Mouse (Mus musculus): ENCODE measurements at regions not wholly inside any gene's neighbourhood (a gene's known extent, or its start where the extent isn't known, plus 50 kb on each side); places are given as distances from the start of the nearest gene placed in this dataset.

DNA sequence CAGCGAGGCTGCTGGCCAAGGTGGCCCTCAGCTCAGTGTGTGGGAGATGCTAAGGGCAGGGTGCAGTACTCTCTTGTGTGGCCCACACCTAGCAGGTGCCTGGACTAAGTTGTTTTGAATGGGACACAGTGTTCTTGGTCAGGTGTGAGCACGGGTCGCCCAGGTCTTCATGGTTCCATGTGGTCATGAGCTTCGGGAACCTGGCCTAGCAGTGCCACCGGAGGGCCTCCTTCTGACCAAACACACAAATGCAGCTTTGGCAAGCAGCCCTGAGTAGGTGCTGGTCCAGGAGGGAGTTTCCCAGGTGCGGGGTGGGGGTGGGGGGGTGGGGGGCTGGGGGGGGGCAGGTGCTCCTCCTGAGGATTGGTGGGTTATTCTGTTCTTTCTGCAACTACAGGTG is 127.6 kb downstream of the Gadd45g start:
- no peak overlapping the region for H3ac ChIP-seq (ENCODE audit: control insufficient read depth, insufficient read length, low read depth)
- H3K36me3 ChIP-seq (ENCODE audit: control insufficient read depth, insufficient read depth): no peaks in the 10 kb centered on the region
- no peaks in the 10 kb centered on the region for H3K27me3 ChIP-seq (ENCODE audit: control insufficient read depth, insufficient read depth, insufficient read length)
- H3K4me3 ChIP-seq (ENCODE audit: insufficient read depth, poor library complexity, severe bottlenecking): no peak overlapping the region
- peaks cover 22% of the 10 kb centered on the region for H3K79me2 ChIP-seq (ENCODE audit: control insufficient read depth, insufficient read depth)
- TF ChIP-seq CEBPB (IDR thresholded peaks at IDR 0.05; ENCODE audit: low read depth) (no peak), USF1 (IDR thresholded peaks at IDR 0.05; ENCODE audit: low read depth) (no peak), MAX (IDR thresholded peaks at IDR 0.05) (no peak), CTCF (IDR thresholded peaks at IDR 0.05; ENCODE audit: control insufficient read depth, insufficient read depth, insufficient read length) (no peak), FOSL1 (IDR thresholded peaks at IDR 0.05; ENCODE audit: insufficient read depth, low read length, poor library complexity, severe bottlenecking) (no peak), MYOD1 (IDR thresholded peaks at IDR 0.05; ENCODE audit: control insufficient read depth, insufficient read length, low read depth) (no peak), MYOG (IDR thresholded peaks at IDR 0.05; ENCODE audit: control insufficient read depth, extremely low read depth, insufficient read length) (no peak)
- peaks cover 1% of the 10 kb centered on the region for H3K79me3 ChIP-seq (ENCODE audit: low read depth)

DNA sequence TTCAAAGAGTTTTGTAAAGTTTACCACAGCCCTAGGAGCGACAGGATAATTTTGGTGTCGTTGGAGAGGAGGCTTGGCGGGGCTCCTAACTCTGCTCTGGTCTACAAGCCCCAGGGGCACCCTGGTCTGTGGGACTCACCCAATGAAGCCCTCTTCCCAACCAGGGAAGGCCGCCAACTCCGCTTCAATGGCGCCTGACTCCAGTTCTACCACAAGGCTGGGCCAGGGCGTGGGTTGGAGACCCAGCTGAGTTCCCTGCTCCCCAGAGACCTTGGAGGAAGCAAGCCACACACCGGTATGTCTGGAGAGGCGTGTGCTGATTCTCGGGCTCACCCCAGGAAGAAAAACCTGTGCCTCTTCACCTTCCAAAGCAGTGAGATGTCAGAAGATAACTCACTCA is 128.9 kb downstream of the Gadd45g start:
- peaks cover 1% of the 10 kb centered on the region for H3K79me3 ChIP-seq (ENCODE audit: low read depth)
- no peak overlapping the region for H3ac ChIP-seq (ENCODE audit: control insufficient read depth, insufficient read length, low read depth)
- peak overlapping the region; percentile 8 for H3K4me3 ChIP-seq (ENCODE audit: insufficient read depth, poor library complexity, severe bottlenecking)
- TF ChIP-seq MYOD1 (IDR thresholded peaks at IDR 0.05; ENCODE audit: control insufficient read depth, insufficient read length, low read depth) (peak; percentile 5), MYOG (IDR thresholded peaks at IDR 0.05; ENCODE audit: control insufficient read depth, extremely low read depth, insufficient read length) (no peak)
- peaks cover 22% of the 10 kb centered on the region for H3K79me2 ChIP-seq (ENCODE audit: control insufficient read depth, insufficient read depth)
- no peaks in the 10 kb centered on the region for H3K27me3 ChIP-seq (ENCODE audit: control insufficient read depth, insufficient read depth, insufficient read length)
- H3K36me3 ChIP-seq (ENCODE audit: control insufficient read depth, insufficient read depth): no peaks in the 10 kb centered on the region

DNA sequence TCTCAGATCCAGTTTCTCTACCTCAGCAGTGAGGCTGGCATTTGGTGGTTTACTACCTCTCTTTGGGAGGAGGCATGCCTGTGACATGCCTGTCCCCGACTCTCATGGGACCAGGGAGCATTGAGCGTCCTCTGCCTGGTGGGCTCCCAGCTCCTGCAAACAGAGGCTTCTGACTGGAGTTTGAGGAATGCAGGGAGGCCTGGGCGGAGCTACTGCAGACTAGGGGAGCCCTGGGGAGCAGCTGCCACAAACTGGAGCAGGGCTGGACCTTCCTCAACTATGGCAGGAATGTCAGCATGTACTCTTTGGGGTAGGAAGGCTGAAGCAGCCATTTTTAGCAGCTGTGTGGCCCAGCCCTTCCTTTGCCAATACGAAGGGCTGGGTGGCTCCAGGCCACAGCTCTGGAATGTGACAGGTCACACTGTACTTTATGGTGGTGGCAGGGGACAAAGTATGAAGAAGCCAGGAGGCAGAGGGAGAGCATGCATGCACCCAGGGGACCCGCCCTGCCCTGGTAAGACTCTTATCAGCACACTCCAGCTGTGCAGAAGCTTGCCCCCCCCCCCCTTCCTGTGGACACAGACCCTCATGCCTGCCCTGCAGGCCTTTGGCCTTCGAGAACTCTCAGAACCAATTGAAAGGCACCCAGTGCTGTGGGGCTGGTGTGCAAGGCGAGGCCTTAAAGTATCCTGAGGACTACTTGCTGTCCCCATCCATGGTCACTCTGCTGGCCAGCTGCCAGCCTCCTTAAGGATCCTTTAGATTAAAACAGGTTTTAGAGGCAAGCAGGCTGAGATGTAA is 129.5 kb downstream of the Gadd45g start:
- H3K79me2 ChIP-seq (ENCODE audit: control insufficient read depth, insufficient read depth): peaks cover 22% of the 10 kb centered on the region
- no peaks in the 10 kb centered on the region for H3K27me3 ChIP-seq (ENCODE audit: control insufficient read depth, insufficient read depth, insufficient read length)
- peak overlapping the region; percentile 8 for H3K4me3 ChIP-seq (ENCODE audit: insufficient read depth, poor library complexity, severe bottlenecking)
- TF ChIP-seq MAX (IDR thresholded peaks at IDR 0.05) (peak; percentile 45), USF1 (IDR thresholded peaks at IDR 0.05; ENCODE audit: low read depth) (no peak), MYOD1 (IDR thresholded peaks at IDR 0.05; ENCODE audit: control insufficient read depth, insufficient read length, low read depth) (peak; percentile 82), MYOG (IDR thresholded peaks at IDR 0.05; ENCODE audit: control insufficient read depth, extremely low read depth, insufficient read length) (no peak)
- H3ac ChIP-seq (ENCODE audit: control insufficient read depth, insufficient read length, low read depth): peak overlapping the region; percentile 9
- no peaks in the 10 kb centered on the region for H3K36me3 ChIP-seq (ENCODE audit: control insufficient read depth, insufficient read depth)
- H3K79me3 ChIP-seq (ENCODE audit: low read depth): peaks cover 1% of the 10 kb centered on the region

DNA sequence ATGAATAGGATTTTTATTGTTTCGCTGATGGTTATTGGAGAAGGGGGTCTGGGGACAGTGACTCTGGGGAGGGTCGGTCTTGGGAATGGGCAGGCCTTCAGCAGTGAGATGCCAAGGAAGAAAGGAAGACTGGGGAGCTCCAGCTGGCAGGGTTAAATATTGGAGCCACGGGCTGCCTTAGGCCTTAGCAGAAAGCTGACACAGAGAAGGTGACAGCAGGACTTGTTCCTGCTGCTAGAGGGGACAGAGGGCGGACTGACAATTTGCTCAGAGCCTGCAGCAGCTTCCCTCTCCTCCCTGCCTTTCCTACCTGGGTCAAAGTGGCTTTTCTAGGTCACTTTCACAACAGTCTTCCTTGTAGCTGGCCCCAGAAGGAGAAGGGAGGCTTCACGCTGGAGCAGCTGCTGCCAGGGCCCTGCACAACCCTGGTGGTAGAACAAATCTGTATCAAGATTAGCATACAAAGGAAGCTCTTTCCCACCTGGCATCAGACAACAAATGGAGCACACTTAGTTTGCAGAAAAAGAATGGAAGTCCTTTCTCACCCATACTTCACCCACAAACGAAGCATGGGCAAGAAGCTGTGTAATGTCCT is 130.2 kb downstream of the Gadd45g start:
- TF ChIP-seq MYOD1 (IDR thresholded peaks at IDR 0.05; ENCODE audit: control insufficient read depth, insufficient read length, low read depth) (no peak), MAX (IDR thresholded peaks at IDR 0.05) (no peak), CEBPB (IDR thresholded peaks at IDR 0.05; ENCODE audit: low read depth) (no peak), CTCF (IDR thresholded peaks at IDR 0.05; ENCODE audit: control insufficient read depth, insufficient read depth, insufficient read length) (no peak), MYOG (IDR thresholded peaks at IDR 0.05; ENCODE audit: control insufficient read depth, extremely low read depth, insufficient read length) (no peak), USF1 (IDR thresholded peaks at IDR 0.05; ENCODE audit: low read depth) (no peak), FOSL1 (IDR thresholded peaks at IDR 0.05; ENCODE audit: insufficient read depth, low read length, poor library complexity, severe bottlenecking) (no peak)
- Histone ChIP-seq H3ac (ENCODE audit: control insufficient read depth, insufficient read length, low read depth) (no peak overlapping the region), H3K79me2 (ENCODE audit: control insufficient read depth, insufficient read depth) (peaks cover 21% of the 10 kb centered on the region), H3K27me3 (ENCODE audit: control insufficient read depth, insufficient read depth, insufficient read length) (no peaks in the 10 kb centered on the region), H3K36me3 (ENCODE audit: control insufficient read depth, insufficient read depth) (no peaks in the 10 kb centered on the region), H3K79me3 (ENCODE audit: low read depth) (peaks cover 1% of the 10 kb centered on the region), H3K4me3 (ENCODE audit: insufficient read depth, poor library complexity, severe bottlenecking) (no peak overlapping the region)

DNA sequence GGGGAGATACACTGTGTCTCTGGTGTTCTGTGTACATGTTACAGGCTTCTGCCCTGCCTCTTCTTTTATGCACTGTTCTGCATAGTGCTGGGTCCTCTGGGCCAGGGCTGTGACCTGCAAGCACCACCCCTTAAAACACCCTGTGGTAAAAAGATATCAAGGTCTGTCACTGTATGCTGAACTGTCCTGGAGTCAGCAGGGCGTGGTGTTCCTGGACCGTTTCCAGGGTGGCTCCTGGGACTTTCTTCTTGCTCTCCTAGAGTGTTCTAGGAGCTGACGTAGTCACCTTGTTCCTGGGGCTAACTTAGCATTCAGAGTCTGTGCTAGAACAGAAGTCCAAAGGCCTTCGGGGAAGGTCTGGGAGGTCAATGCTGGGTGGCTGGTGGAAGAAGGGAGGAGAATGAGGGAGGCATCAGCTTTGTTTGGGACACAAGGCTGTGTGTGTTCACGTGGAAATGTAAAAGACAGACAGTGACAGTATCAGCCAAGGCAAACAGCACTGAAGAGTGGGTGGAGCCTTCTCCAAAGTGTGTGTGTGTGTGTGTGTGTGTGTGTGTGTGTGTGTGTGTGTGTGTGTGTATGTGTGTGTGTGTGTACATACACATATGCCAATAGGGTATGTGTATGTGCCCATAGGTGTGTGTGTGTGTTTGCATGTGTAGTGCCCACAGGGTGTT is 133.0 kb downstream of the Gadd45g start:
- H3ac ChIP-seq (ENCODE audit: control insufficient read depth, insufficient read length, low read depth): no peak overlapping the region
- TF ChIP-seq MAX (IDR thresholded peaks at IDR 0.05) (no peak), FOSL1 (IDR thresholded peaks at IDR 0.05; ENCODE audit: insufficient read depth, low read length, poor library complexity, severe bottlenecking) (no peak), CTCF (IDR thresholded peaks at IDR 0.05; ENCODE audit: control insufficient read depth, insufficient read depth, insufficient read length) (no peak), MYOG (IDR thresholded peaks at IDR 0.05; ENCODE audit: control insufficient read depth, extremely low read depth, insufficient read length) (no peak), MYOD1 (IDR thresholded peaks at IDR 0.05; ENCODE audit: control insufficient read depth, insufficient read length, low read depth) (no peak), USF1 (IDR thresholded peaks at IDR 0.05; ENCODE audit: low read depth) (no peak), CEBPB (IDR thresholded peaks at IDR 0.05; ENCODE audit: low read depth) (no peak)
- H3K27me3 ChIP-seq (ENCODE audit: control insufficient read depth, insufficient read depth, insufficient read length): no peaks in the 10 kb centered on the region
- peaks cover 5% of the 10 kb centered on the region for H3K79me2 ChIP-seq (ENCODE audit: control insufficient read depth, insufficient read depth)
- peaks cover 1% of the 10 kb centered on the region for H3K79me3 ChIP-seq (ENCODE audit: low read depth)
- H3K4me3 ChIP-seq (ENCODE audit: insufficient read depth, poor library complexity, severe bottlenecking): no peak overlapping the region
- H3K36me3 ChIP-seq (ENCODE audit: control insufficient read depth, insufficient read depth): no peaks in the 10 kb centered on the region

Data from C2C12 (cell line).